Mouse (Mus musculus): ENCODE measurements around the gene Shisa2.
A peak's percentile ranks its signal among the peaks of the same experiment; 100 is the strongest.
"Not testable (repeated sequence)": the region's sequence is repeated elsewhere in the genome, so short reads cannot be mapped to it uniquely, and the experiment has no call there.

Shisa2 gene

GRCm38 (mm10) chr14:59625158-59625805 is at the start of gene Shisa2:
Gene Shisa2 (plus strand): TSS chr14:59625308.
- no peak for DNase-seq (ENCODE audit: low read depth)

- DNase-seq (ENCODE audit: low read depth): no peak
Measured at GRCm38 (mm10) chr14:59576385-59576784, 48.7 kb upstream of the Shisa2 start.

DNA sequence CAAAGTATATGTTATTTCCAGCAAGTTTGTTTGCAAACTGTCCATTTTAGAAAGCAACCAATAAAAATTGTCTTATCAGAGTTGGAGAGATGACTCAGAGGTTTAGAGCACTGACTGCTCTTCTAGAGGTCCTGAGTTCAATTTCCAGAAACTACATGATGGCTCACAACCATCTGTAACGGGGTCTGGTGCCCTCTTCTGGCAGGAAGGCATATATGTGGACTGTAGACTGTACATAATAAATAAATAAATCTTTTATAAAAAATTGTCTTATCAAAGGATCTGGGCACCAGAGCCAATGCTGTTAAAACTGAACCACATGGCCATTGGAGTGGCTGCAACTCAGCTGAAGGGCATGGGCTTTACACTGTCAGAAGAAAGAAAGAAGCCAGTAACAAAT is 34.5 kb upstream of the Shisa2 start:
- peak; percentile 68 for DNase-seq (ENCODE audit: low read depth)

GRCm38 (mm10) chr14:59591901-59592300 is 33.2 kb upstream of the Shisa2 start:
- DNase-seq (ENCODE audit: low read depth): no peak

DNA sequence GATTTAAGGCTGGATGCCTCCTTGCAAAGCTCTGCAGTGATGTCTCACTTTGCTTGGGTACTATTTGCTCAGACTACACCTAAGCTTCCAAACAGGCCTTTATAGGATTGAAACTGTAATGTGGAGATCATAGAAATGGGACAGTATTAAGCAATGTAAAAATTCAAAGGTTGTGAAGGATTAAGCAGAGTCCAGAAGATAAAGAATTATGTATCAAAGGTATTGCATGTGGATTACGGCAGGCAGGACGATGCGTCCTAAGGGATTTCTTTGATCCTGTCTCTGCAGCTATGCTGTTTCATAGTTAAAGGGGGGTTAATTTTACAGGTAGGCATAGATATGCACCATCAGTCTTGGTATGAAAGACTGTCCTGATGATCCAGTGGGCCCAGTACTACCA is 32.5 kb upstream of the Shisa2 start:
- no peak for DNase-seq (ENCODE audit: low read depth)

DNA sequence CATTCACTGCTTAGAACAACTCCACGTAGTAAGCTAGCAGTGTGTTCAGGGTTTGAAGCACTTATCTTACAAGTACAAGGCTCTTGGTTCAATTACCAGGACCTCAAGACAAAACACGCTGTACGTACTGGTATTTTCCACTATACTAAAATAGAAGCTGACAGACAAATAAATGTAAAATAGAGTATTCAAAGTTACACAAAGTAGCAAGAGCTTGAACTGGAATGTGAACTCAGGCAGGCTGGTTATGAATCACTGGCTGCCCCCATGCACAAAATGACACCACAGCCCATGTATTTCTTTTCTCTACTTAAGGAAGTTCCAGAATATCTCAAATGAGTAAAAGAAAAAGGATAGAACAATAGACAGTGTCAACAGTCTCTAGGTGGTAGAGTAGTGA is 30.1 kb upstream of the Shisa2 start:
- no peak for DNase-seq (ENCODE audit: low read depth)

DNA sequence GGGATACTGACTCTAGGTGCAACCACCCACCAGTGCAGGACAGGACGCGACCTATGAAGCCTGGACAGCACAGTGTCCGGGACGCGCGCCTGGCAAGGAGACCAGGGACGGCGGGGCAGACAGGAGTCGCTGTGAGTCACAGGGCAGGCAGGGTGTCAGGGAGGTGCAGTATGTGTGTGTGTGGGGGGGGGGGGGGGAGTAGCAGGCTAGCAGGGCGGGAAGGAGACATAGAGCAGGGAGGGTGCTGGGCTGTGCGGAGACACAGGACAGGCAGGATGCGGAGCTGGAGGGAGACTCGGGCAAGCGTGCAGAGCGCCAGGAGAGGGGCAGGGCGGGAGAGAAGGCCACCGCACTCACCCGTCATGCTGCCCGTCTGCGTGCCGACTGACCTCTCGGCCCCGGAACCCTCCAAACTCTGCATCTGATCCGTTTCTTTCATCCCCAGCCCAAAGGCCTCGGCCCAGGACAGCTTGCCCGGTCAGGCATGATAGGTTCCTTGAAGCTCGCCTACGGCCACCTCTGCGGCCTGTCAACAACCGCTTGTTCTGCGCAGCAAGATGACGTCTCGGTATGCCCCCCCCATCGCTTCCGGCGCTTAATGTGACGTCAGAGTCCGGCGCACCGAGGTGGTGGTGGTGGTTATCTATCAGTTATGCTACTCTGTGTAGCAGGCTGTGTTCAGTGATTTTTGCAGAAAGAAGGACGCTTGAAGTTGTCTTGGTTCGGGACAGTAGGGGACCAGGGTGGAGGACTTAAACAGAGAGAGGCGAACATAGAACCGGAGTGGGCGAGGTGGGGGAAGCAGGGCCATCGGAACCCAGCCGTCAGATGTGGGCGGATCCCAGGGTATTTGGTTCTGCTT is 27.5 kb upstream of the Shisa2 start, which contains the start of gene Cdadc1:
Gene Cdadc1 (minus strand): TSS at position 562 of the 862 bp plus-strand sequence.
- peak; percentile 96 for DNase-seq (ENCODE audit: low read depth)

GRCm38 (mm10) chr14:59598260-59598627 is 26.9 kb upstream of the Shisa2 start:
- DNase-seq (ENCODE audit: low read depth): no peak

DNA sequence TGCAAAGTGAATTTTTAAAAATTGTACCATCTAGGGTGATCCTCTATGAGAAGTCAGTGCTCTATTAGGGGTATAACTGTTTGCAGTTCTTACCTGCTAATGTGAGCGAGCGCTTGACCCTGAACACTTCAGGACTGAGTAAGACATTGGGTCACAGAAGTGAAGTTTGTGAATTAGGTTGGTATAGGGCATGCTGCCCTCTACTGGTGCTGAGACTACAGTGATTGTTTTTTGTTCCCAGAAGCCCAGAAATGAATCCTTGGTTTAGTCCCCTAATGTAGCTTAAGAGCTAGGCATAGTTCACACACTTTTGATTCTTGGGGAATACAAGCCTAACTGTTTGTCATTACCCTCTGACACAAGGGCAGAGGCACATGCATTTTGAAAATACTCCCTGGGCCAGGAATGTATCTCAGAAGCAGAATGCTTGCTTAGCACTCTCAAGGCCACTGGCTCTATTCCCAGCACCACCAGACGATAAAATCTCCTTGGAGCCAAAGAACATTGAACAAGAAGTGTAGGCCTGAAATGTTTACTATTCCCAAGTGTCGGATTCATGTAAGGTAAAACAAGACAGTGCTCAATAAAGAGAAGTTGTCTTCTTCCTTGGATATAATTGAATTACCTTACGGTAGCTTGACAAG is 21.0 kb upstream of the Shisa2 start:
- DNase-seq (ENCODE audit: low read depth): peak; percentile 61

- DNase-seq (ENCODE audit: low read depth): peak; percentile 81
Measured at GRCm38 (mm10) chr14:59605671-59606353, 19.3 kb upstream of the Shisa2 start.

DNA sequence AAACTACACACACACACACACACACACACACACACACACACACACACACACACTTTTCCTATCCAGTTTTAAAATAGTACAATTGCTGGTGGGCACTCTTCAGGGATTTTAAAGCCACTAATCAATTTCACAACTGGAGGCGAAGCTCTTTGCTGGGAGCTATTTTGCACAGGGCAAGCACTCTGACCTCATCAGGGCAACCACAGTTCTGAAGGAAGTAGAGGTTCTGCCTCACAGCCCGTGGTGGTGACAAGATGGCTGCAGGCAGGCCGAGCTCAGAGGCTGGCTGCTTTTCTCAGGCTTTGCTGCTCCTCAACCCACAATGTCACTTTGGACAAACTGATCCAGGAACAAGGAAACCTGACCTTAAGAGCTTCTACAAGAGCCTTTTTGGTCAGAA is 18.1 kb upstream of the Shisa2 start:
- no peak for DNase-seq (ENCODE audit: low read depth)

DNA sequence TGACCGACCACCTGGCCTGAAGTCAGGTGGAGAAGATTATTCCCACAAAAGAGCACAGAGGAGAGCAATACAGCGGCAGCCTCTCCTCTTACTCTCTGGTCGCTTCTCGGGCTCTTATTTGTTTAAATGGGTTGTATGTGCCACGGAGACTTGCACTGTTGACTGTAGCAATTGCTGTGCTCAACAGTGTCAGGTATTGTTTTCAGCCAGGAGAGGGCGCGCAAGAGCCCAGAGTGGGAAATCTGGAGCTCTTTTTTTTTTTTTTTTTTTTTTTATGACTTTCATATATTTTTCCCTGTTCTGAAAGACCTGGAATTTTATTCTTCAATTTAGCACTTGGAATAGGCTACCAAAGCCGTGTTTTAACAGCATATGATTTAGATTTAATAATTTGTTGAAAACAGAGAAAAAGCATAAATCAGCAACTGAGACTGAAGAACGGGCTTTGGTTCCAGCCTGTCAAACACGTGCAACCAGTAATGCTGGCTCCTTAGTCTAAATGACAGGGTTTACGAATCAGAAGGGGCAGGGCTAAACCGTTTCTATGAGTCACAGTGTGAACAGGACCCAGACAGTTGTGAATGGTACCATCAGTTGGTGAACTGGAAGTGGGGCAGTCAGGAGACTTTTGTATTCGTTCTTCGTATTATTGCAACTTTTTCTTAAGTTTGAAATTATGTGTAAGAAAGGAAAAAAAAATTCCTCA is 12.0 kb upstream of the Shisa2 start:
- DNase-seq (ENCODE audit: low read depth): peak; percentile 72

GRCm38 (mm10) chr14:59614149-59614548 is 11.0 kb upstream of the Shisa2 start:
- not testable (repeated sequence) for DNase-seq (ENCODE audit: low read depth)

DNA sequence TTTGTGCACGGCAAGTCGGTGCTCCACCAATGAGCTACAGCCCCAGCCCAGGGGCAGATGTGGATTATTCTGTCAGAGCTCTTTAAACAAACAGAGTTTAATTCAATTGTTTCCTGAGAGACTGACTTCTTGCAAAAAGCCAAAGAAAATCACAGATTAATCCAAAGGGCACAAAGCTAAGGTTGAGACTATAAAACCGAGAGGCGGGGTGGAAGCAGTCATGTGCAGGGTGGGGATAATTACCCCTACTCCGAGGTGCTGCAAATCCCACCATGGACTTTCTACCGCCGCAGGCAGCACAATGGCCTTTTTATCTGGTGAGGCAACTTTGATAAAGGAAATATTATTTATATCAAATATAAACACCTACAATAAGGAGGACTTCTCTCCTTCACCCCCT is 8.3 kb upstream of the Shisa2 start:
- no peak for DNase-seq (ENCODE audit: low read depth)

- DNase-seq (ENCODE audit: low read depth): no peak
Measured at GRCm38 (mm10) chr14:59624326-59624885, 702 bp upstream of the Shisa2 start.

DNA sequence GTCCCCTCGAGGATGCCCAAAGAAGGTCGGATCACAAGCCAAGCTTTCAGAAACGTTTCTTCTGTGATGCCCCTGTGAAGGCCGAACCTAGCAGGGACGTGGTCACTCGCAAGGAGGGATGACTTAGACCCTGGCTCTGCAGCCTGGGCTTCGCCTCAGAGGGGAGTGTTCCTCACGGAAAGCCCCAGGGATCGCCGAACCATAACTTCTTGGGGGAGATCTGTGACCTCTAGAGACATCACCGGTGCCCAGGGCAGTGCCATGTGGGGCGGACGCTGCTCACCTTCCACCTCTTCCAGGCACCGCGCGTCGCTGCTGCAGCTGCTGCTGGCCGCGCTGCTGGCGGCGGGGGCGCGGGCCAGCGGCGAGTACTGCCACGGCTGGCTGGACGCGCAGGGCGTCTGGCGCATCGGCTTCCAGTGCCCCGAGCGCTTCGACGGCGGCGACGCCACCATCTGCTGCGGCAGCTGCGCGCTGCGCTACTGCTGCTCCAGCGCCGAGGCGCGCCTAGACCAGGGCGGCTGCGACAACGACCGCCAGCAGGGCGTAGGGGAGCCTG is 777 bp downstream of the Shisa2 start:
- DNase-seq (ENCODE audit: low read depth): no peak

- no peak for DNase-seq (ENCODE audit: low read depth)
Measured at GRCm38 (mm10) chr14:59626711-59627110, 1.6 kb downstream of the Shisa2 start.

DNA sequence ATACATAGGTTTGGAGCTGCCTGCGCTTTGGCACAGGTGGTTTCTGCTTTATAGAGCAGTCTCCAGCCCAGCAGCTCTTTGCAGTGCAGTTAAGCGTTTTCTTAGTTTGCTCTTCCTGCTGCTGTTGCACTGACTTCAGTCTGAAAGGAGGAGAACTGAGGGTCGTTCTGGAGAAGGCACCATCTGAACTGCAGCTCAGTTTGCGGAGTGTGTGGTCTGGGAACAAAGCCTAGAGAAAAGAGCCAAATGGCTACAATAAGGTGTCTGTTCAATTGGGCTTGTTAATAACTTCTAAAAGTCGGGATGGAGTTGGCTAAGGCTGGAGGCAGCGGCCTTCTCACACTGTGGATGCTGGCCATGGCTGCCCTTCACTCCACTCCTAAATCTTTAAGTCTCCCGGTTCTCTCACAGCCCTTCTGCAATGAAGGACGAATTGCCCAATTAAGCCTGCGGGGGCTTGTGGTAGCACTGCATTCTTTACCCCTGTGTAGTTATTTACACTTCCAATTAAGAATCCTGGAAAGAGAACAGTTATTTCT is 2.1 kb downstream of the Shisa2 start:
- DNase-seq (ENCODE audit: low read depth): no peak

DNA sequence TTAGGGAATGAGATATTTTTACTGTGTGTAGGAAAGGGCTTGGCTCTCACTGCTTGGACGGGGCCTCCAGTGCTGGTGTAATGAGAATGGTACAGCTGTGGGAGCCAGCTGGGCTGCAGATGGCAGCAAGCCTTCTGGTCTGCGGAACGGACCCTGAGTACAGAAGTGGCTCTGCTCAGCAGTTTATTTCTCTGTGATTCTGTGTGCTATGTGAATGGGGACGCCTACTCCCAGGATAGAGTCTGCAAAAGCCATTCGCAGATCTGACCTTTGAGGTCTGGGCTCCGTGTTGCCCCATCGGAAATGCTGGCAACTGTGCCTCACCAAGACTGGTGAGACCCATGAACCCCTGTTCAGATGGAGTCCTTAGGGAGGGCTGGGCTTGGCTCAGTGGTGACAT is 2.7 kb downstream of the Shisa2 start:
- DNase-seq (ENCODE audit: low read depth): no peak

- DNase-seq (ENCODE audit: low read depth): no peak
Measured at GRCm38 (mm10) chr14:59629308-59629707, 4.2 kb downstream of the Shisa2 start.

- DNase-seq (ENCODE audit: low read depth): no peak
Measured at GRCm38 (mm10) chr14:59630096-59630495, 5.0 kb downstream of the Shisa2 start.
